Mouse (Mus musculus) neural tube, embryonic 14.5 days (tissue): ENCODE results near the gene Rcvrn. TPM values are rescaled to one million over a fixed set of nuclear protein-coding genes. Genes with fewer than 3 reads are reported as not detected.

Experiments
- ATAC-seq: fragments of 200-750 bp; cut with Nextera tagmentation; 2 replicates; pipeline ENCODE4 v1.8.0; 2017; ENCODE audit warnings: low read depth, mild to moderate bottlenecking, moderate TSS enrichment, moderate library complexity
- H3K27ac ChIP-seq: fragments of 300-500 bp; sonication (generic); 2 replicates; pipeline ENCODE4 v1.5.1; 2014; ENCODE audit warnings: low read depth, mild to moderate bottlenecking, control low read depth, low read length, moderate library complexity, mixed read lengths
- H3K27me3 ChIP-seq: fragments of 300-500 bp; sonication (generic); 2 replicates; pipeline ENCODE4 v1.6.1; 2014; ENCODE audit warnings: low read length; ENCODE audit not compliant: control insufficient read depth, insufficient read depth
- H3K36me3 ChIP-seq: fragments of 300-500 bp; sonication (generic); 2 replicates; pipeline ENCODE4 v1.6.1; 2014; ENCODE audit warnings: low read length, mixed read lengths; ENCODE audit not compliant: control insufficient read depth, insufficient read depth
- H3K4me1 ChIP-seq: fragments of 300-500 bp; sonication (generic); 2 replicates; pipeline ENCODE4 v1.6.1; 2014; ENCODE audit warnings: low read length; ENCODE audit not compliant: control insufficient read depth, insufficient read depth
- H3K4me2 ChIP-seq: fragments of 300-500 bp; sonication (generic); 2 replicates; pipeline ENCODE4 v1.6.1; 2014; ENCODE audit warnings: mild to moderate bottlenecking, low read depth, low read length, control low read depth
- H3K4me3 ChIP-seq: fragments of 300-500 bp; sonication (generic); 2 replicates; pipeline ENCODE4 v1.5.1; 2014; ENCODE audit warnings: low read depth, low read length, control low read depth, mixed read lengths
- H3K9ac ChIP-seq: fragments of 300-500 bp; sonication (generic); replicated peaks from 2 replicates; pipeline ENCODE4 v1.6.1; 2014; ENCODE audit warnings: low read depth, mild to moderate bottlenecking, control low read depth, low read length, mixed read lengths
- H3K9me3 ChIP-seq: fragments of 300-500 bp; sonication (generic); 2 replicates; pipeline ENCODE4 v1.6.1; 2016; ENCODE audit warnings: low read length; ENCODE audit not compliant: control insufficient read depth
- WGBS: fragments of 180-500 bp; shearing (Covaris S2); extraction: QIAGEN DNeasy Blood & Tissue Kit; methylation state at CpG from one replicate; pipeline ENCODE4 v1.1.7; 2014; 5-methylcytosine and 5-hydroxymethylcytosine counted together
- polyA plus RNA-seq: library from polyadenylated mRNA; unstranded; fragments of >200 nt; fragmentation: Nextera tagmentation; extraction: Ambion mirVana; gene quantifications from 2 replicates; pipeline ENCODE4 v1.2.1, GENCODE M21; 2014

Gene Rcvrn
- polyA plus RNA-seq, 1 experiment from 2014 or later = not detected

GRCm38 (mm10) chr11:67686109-67686508, 9.0 kb upstream of the Rcvrn start:
- 63% methylated on average over 2 of the region's 2 CpGs for WGBS
- H3K4me3 ChIP-seq = no peak overlapping the region
- H3K9me3 ChIP-seq = no peaks in the 10 kb centered on the region
- no peaks in the 10 kb centered on the region for H3K27me3 ChIP-seq
- H3K4me2 ChIP-seq = no peak overlapping the region
- no peak overlapping the region for H3K27ac ChIP-seq
- H3K9ac ChIP-seq = no peak overlapping the region
- no peaks in the 10 kb centered on the region for H3K4me1 ChIP-seq
- H3K36me3 ChIP-seq = no peaks in the 10 kb centered on the region
- ATAC-seq = no peak

GRCm38 (mm10) chr11:67712976-67713375, 17.9 kb downstream of the Rcvrn start:
- Histone ChIP-seq H3K9me3 (no peaks in the 10 kb centered on the region), H3K9ac (no peak overlapping the region), H3K4me2 (no peak overlapping the region), H3K4me3 (no peak overlapping the region), H3K4me1 (no peaks in the 10 kb centered on the region), H3K27ac (no peak overlapping the region), H3K27me3 (no peaks in the 10 kb centered on the region), H3K36me3 (no peaks in the 10 kb centered on the region)
- no peak for ATAC-seq
- WGBS = 86% methylated on average over 4 of the region's 4 CpGs

- Histone ChIP-seq H3K36me3 (no peaks in the 10 kb centered on the region), H3K9ac (no peak overlapping the region), H3K4me2 (no peak overlapping the region), H3K9me3 (no peaks in the 10 kb centered on the region), H3K4me3 (no peak overlapping the region), H3K4me1 (no peaks in the 10 kb centered on the region), H3K27ac (no peak overlapping the region), H3K27me3 (no peaks in the 10 kb centered on the region)
- 89% methylated on average over 4 of the region's 4 CpGs for WGBS
- no peak for ATAC-seq
Observed at GRCm38 (mm10) chr11:67715382-67715781, 20.3 kb downstream of the Rcvrn start.

DNA sequence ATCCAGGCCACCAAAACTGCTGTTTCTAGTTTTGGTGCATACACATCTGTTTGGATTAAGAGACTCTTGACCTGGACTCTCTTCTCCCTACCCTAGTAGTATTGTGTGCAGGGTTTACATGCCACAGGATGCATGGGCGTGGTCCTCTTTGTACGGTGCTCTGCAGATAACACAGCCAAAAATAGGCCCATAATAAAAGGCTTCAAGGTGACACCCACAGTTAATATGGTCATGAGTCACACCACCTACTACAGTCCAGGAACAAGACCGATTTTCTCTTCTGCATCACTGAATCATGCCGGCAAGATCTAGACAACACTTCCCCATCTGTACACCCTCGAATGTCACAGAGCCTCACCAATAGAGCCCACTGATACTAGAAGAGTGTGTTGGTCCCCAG, 26.4 kb downstream of the Rcvrn start:
- WGBS = 94% methylated on average over 5 of the region's 5 CpGs
- no peaks in the 10 kb centered on the region for H3K27me3 ChIP-seq
- no peaks in the 10 kb centered on the region for H3K9me3 ChIP-seq
- no peak overlapping the region for H3K9ac ChIP-seq
- no peaks in the 10 kb centered on the region for H3K36me3 ChIP-seq
- no peaks in the 10 kb centered on the region for H3K4me1 ChIP-seq
- no peak overlapping the region for H3K4me2 ChIP-seq
- ATAC-seq = no peak
- no peak overlapping the region for H3K27ac ChIP-seq
- H3K4me3 ChIP-seq = no peak overlapping the region

- Histone ChIP-seq H3K27ac (no peak overlapping the region), H3K9me3 (no peaks in the 10 kb centered on the region), H3K36me3 (no peaks in the 10 kb centered on the region), H3K4me1 (no peaks in the 10 kb centered on the region), H3K9ac (no peak overlapping the region), H3K4me2 (no peak overlapping the region), H3K4me3 (no peak overlapping the region), H3K27me3 (no peaks in the 10 kb centered on the region)
- no peak for ATAC-seq
- 56% methylated on average over 7 of the region's 7 CpGs for WGBS
Observed at GRCm38 (mm10) chr11:67722399-67723156, 27.5 kb downstream of the Rcvrn start.

GRCm38 (mm10) chr11:67723231-67724013, 28.3 kb downstream of the Rcvrn start:
- Histone ChIP-seq H3K9ac (no peak overlapping the region), H3K27ac (no peak overlapping the region), H3K9me3 (no peaks in the 10 kb centered on the region), H3K4me3 (no peak overlapping the region), H3K4me2 (no peak overlapping the region), H3K4me1 (no peaks in the 10 kb centered on the region), H3K27me3 (no peaks in the 10 kb centered on the region), H3K36me3 (no peaks in the 10 kb centered on the region)
- 78% methylated on average over 8 of the region's 8 CpGs for WGBS
- no peak for ATAC-seq

DNA sequence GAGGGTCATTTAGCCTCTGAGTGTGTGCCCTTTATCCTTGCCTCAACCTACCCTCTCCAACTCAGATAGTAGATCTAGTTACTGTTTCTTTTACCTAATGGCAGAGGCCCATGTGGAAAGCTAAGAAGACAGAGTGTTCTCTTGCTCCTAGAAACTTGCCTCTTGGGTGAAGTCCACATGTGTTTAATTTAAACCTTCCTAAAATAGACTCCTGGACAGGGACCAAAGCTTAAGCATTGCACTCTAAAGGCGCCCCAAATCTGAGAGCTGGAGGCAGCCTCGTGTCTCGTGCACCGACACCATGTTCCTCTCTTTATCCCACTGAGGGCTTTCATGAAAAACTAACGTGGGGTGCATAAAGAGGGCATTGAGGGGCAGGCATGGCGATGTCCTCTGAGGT, 32.0 kb downstream of the Rcvrn start:
- Histone ChIP-seq H3K4me3 (no peak overlapping the region), H3K9me3 (no peaks in the 10 kb centered on the region), H3K27me3 (no peaks in the 10 kb centered on the region), H3K4me2 (no peak overlapping the region), H3K27ac (no peak overlapping the region), H3K9ac (no peak overlapping the region), H3K36me3 (no peaks in the 10 kb centered on the region), H3K4me1 (no peaks in the 10 kb centered on the region)
- no peak for ATAC-seq
- WGBS = 86% methylated on average over 6 of the region's 6 CpGs

DNA sequence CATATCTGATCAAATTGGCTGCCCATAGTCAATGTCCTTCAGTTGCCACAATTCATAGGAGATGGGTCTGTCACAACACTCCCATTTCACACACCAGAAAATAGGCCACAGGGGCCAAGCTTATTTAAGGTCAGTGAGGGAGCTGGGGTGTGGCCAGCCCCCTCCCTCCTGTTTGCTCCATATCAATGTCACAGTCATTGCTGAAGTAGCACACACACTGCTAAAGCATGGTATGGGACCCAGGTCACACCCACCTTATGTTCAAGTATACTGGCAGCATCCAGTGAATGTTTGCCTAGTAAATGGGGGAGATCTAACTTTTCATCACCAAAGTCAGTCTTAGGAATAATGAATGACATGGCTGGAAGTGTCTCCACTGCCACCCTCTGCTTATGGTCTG, 33.6 kb downstream of the Rcvrn start:
- H3K4me3 ChIP-seq = no peak overlapping the region
- H3K36me3 ChIP-seq = no peaks in the 10 kb centered on the region
- H3K27me3 ChIP-seq = no peaks in the 10 kb centered on the region
- no peak overlapping the region for H3K9ac ChIP-seq
- no peak for ATAC-seq
- H3K9me3 ChIP-seq = no peaks in the 10 kb centered on the region
- no peaks in the 10 kb centered on the region for H3K4me1 ChIP-seq
- no peak overlapping the region for H3K4me2 ChIP-seq
- H3K27ac ChIP-seq = no peak overlapping the region

DNA sequence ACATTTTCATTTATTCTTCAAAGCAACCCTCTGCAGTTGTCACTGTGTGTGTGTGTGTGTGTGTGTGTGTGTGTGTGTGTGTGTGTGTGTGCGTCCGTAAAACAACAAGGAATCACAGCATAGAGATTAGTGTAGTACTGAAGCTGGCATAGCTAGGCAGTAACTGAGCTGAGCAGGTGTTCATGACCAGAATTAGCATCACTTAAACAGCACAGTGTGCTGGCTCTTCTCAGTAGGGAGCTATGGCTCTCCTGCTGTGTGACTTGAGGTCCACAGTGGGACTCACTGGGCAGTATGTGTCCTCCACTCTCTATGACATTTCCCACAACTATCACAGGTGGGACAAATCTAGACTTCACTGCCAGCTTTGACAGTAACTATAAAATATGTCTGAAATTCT, 35.9 kb downstream of the Rcvrn start:
- Histone ChIP-seq H3K9ac (no peak overlapping the region), H3K9me3 (no peaks in the 10 kb centered on the region), H3K4me3 (no peak overlapping the region), H3K4me1 (no peaks in the 10 kb centered on the region), H3K27me3 (no peaks in the 10 kb centered on the region), H3K27ac (no peak overlapping the region), H3K4me2 (no peak overlapping the region), H3K36me3 (no peaks in the 10 kb centered on the region)
- 96% methylated on average over 2 of the region's 2 CpGs for WGBS
- ATAC-seq = no peak
